Mouse (Mus musculus): ENCODE data around the gene Plin3. TPM values are rescaled to one million over a fixed set of nuclear protein-coding genes. Genes with fewer than 3 reads are reported as not detected.
A peak's percentile ranks its signal among the peaks of the same experiment; 100 is the strongest.

Gene Plin3
- 4.8 and 6.8 TPM in 2 replicates for total RNA-seq (2014; fragmentation: Nextera tagmentation)
- 3.7 and 6.1 TPM in 2 replicates for total RNA-seq (2017)

DNA sequence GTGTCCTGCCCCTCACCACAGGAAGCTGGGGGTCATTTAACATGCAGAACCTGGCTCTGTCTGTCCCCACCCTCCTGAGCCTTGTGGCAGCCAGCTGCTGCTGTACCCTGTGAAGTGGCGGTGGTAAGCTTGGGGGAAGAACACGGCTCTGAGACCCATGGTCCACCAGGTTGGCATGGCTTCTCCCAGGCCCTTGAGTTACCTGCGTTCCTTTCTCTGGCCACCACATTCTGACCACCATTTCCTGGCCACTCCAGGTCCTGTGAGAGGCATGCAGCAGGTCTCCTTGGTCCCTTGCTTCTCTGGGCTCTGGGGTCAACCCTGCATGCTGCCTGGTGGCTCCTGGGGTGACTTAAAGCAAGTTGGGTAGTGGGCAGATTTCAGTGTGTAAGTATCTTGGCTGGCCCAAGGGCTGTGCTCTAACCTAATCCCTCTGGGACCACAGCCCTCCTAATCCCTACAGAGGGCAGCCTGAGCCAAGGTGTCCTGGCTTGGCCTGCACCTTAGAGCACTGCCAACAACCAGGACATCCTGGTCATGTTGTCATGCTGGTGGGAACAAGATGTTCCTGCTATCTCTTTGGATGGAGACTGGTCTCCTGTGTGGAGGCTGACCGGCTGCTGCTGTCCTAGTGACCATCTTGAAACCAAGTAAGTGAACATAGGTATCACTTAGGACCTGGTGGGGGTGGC is at the start of gene Plin3:
Gene Plin3, minus strand, starts transcription at position 343 of the 692 bp plus-strand sequence.
- ATAC-seq (replicated peaks; ENCODE audit: low FRiP score, low TSS enrichment, poor library complexity, severe bottlenecking): no peak

DNA sequence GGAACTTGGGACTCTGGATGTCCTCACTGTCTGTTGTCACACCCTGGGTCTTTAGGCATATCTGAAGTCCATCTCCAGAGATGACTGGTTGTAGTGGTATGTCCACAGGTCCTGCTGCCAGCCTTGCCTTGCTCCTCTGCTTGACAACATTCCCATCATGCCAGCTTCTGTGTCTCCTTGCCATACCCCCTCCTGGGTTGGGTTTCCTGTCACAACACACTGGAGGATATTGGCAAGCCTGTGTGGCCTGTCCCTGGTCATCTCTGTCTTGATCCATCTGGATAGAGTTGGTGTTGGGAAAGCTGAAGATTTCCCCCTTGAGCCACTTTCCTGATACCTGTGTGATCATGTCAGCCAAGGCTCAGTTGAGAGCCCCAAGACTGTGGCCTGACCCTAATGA is 48.0 kb upstream of the Plin3 start:
- no peak for ATAC-seq (replicated peaks; ENCODE audit: low FRiP score, low TSS enrichment, poor library complexity, severe bottlenecking)

DNA sequence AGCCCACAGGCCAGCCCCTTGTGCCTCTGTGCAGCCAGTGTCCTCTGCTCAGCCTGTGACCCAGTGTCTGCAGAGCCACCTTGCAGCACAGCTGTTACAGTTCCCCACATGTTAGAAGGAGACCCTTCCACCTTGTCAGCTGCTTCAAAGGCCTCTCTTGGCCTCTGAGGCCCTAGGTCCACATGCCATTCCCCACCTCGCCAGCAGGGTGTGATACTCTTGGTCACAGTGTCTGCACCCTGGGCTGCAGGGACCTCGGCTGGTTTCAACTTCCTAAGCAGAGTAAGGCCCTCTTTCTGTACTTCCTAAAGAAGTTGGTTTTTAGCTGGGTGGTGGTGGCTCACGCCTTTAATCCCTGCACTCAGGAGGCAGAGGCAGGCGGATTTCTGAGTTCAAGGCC is 46.2 kb upstream of the Plin3 start:
- ATAC-seq (replicated peaks; ENCODE audit: low FRiP score, low TSS enrichment, poor library complexity, severe bottlenecking): peak; percentile 66

DNA sequence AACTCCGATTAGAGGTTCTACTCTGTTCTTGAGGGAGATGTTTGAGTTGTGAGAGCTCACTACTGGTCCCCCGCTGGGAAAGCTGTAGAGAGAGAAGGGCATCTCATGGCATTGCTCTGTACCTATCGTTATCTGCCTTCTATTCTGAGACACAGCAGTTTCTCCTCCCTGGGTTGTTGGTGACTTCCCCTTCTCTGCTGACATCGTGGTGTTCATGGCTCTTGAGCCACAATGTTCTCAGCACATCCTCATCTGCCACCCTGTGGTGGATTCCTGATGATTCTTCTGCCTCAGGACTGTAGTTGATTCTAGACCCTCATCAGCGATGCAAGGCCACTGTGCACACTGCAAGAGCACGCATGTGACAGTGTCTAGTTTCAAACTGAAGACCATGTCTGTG is 45.1 kb upstream of the Plin3 start:
- no peak for ATAC-seq (replicated peaks; ENCODE audit: low FRiP score, low TSS enrichment, poor library complexity, severe bottlenecking)

DNA sequence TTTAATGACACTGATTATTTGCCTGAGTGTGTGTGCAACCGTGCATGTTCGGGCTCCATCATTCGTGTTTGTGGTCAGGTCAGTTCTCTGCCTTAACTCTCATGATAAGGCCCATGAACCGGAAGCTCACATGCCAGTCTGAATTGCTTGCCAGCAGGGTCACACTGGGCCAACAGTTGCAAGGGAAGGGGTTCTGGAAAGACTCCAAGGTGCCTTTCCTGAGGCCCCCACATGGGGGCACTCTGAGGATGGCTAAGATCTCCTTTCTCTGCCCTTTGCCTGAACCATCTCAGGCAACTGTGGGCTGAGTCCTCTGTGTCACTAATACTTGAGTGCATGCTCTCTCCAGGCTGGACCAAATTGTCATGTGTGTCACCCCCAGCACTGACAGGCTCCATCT is 44.5 kb upstream of the Plin3 start:
- peak; percentile 54 for ATAC-seq (replicated peaks; ENCODE audit: low FRiP score, low TSS enrichment, poor library complexity, severe bottlenecking)

DNA sequence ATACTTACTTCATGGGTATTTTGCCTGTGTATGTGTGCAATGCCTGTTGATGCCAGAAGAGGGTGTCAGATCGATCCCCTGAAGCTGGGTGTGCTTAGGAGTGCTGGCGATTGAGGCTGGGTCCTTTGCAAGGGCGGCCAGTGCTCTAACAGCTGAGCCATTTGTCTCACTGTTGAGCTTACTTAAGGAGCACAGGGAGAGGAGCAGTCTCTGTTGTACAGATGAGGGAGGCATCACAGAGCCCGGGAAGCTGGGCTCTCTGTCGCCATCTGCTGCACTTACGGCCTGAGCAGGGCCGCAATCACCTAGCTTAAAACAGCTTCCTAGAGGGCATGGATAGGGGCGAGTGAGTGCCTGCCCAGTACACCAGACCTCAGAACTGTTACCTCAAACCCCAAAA is 40.3 kb upstream of the Plin3 start:
- ATAC-seq (replicated peaks; ENCODE audit: low FRiP score, low TSS enrichment, poor library complexity, severe bottlenecking): no peak

DNA sequence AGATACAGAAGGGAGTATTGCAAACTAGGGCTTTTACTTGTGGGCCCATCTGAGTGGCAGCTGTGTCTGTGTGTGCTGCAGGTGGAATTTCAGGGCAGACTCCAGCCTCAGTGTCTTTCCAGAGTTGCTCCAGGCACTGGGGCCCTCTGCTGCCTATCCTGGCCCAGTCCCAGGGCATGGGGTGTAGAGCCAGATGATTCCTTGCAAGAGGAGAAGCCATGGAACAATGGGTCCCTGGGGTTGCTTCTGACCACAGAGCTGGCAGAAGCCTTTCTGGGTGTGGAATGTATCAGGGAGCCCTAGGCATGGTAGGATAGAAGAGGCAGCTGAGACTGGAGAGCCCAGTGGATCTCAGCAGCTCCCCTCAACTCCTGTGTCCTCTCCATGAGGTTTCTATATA is 38.6 kb upstream of the Plin3 start:
- no peak for ATAC-seq (replicated peaks; ENCODE audit: low FRiP score, low TSS enrichment, poor library complexity, severe bottlenecking)

DNA sequence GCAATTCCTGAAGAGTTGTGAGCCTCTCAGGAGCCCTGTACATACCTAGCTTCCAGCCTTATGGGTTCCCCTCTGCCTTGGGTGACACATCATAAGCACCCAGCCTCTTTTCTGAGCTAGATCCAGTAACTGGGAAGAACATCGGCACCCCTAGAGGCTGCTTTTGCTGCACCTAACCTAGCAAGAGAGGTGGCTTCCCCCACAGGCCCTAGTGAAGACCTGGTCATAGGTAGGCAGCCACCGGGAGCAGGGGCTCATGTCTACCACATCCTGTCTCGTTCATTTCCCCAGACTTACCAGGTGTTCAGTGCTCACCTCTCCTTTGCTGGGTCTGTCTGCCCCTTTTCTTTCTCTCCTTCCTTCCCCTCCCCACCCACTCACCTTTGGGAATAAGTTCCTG is 37.7 kb upstream of the Plin3 start:
- ATAC-seq (replicated peaks; ENCODE audit: low FRiP score, low TSS enrichment, poor library complexity, severe bottlenecking): no peak

DNA sequence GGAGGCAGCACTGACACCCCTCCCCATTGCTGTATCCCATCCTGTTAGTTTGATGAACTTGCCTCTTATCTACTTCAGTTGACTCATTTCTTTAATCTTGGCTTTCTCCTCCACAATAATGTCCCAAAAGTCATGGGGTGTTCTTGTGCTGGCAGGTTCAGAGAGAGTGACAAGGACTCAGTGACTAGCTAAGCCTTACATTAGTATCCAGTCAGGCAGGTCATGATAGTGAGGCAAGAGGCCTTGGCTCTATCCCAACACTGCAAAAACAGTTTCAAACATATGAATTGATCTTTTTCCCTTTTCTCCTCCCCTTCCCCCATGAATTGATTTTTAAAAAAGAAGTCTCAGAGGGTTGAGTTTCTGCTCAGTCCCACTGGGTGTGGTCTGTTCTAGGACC is 36.6 kb upstream of the Plin3 start:
- no peak for ATAC-seq (replicated peaks; ENCODE audit: low FRiP score, low TSS enrichment, poor library complexity, severe bottlenecking)

DNA sequence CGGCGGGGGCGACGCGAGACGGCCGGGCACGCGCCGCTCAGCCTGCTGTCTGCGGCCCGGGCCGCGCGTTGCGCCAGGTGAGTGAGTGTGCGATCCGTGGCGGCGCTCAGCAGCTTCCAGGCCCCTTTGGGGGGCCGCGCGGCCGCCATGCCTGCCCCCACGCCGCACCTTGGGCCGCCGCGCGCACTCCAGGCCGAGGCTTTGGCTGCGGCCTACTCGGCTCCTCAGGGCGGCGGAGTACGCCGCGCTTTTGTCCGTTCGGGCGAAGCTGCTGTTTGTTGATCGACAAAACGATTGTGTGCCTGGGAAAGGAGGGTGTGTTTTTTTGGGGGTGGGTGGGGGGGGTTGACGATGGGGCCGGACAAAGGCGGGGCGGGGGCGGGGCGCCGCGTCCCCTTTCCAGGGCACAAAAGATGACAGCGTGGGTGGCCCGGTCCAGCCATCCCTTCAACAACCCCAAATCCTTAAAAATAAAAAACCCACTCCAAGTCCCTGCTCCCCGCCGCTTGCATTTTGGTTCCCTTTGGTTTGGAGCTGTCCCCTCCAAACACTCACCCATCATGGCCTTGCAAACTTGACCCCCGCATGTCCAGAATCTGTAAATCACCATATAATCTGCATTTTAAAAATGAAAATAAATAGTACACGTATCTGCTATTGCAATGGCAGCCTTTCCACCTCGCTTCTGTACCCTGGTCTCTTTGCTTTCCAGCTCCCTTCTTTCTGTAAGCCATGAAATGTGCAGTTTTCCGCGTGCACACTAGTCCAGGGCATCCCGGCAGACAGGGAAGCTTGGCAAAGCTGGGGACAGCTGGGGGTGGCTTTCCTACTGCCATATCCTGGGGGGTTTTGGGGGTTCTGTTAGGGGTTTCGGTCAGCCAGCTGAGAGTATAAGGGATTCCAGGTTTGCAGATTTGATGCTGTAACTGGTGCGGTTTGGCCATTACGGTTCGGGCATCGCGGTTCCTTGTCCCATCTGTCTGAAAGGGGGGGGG is 33.8 kb upstream of the Plin3 start:
- no peak for ATAC-seq (replicated peaks; ENCODE audit: low FRiP score, low TSS enrichment, poor library complexity, severe bottlenecking)

DNA sequence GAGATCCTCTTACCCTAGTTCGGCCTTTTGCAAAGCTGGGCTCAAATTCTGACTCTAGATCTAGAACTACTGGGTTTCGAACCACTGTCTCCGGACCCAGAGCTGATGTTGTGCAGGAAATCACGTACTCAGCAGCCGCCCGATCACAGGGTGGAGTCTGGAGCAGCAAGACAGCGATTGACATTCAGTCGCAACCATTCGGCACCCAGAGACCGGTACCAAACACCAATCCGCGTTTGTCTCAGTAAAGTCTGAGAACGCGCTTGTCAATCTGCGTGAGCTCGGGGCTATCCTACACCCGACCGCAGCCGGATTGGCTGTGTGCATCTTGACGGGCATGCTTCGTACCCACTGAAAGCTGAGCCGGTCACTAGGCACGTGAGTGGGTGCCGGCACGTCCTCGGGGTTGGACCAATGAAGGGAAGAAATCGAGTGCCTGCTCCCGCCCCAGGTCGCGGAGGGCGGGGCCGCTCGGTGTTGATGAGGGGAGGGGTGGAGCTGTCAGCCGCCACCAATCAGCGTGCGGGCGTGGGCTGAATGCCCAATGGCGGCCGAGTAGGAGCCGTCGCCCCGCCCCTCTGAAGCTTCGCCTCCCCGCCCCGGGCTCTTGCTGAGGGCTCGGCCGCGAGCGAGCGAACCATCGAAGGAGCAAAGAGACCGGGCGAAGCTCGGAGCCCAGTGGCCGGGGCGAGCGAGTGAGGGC is 32.9 kb upstream of the Plin3 start, which contains the start of gene Kdm4b:
Gene Kdm4b, plus strand, starts transcription at position 613 of the 703 bp plus-strand sequence.
- ATAC-seq (replicated peaks; ENCODE audit: low FRiP score, low TSS enrichment, poor library complexity, severe bottlenecking): peak; percentile 98

DNA sequence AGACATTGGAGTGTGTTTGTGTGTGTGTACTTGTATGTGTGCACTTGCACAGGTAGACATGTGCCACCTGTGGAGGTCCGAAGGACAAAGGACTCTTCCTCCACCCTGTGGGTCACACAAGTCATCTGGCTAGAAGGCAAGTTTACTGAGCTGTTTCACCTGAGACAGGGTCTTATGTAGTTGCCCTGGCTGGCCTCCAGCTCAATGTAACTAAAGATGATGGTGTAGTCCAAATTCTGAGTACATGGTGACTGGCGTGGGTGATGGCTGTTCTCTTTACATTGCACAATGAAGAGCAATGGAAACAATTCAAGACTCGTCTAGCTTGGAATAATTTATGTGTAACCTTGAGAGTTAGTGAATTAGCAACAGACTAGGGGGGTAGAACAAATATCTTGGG is 31.7 kb upstream of the Plin3 start:
- no peak for ATAC-seq (replicated peaks; ENCODE audit: low FRiP score, low TSS enrichment, poor library complexity, severe bottlenecking)

DNA sequence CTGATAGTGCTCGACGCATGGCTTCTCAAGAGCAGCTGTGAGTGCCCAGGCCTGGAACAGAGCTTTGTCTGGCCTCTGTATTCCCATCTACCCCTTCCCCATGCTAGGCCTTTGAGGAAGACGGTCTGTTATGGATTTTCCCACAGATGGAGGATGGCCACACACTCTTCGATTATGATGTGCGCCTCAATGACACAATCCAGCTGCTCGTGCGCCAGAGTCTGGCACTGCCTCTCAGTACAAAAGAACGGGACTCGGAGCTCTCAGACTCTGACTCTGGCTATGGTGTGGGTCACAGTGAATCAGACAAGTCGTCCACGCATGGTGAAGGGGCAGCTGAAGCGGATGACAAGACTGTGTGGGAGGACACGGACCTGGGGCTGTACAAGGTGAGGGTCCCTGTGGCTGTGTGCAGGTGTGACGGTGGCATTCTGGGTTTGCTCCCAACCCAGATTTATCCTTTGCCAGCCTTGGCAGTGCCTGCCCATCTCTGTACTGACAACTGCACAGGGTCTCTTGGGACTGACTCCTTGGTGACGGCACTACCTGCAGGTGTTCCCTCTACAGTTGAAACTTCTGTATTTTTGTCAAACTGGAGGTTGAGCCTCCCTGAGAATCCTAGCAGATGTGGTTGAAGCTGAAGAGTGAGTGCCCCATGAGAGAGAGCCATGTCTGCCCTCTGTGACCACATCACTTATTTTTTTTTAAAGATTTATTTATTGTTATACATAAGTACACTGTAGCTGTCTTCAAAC is 16.7 kb upstream of the Plin3 start:
- no peak for ATAC-seq (replicated peaks; ENCODE audit: low FRiP score, low TSS enrichment, poor library complexity, severe bottlenecking)

DNA sequence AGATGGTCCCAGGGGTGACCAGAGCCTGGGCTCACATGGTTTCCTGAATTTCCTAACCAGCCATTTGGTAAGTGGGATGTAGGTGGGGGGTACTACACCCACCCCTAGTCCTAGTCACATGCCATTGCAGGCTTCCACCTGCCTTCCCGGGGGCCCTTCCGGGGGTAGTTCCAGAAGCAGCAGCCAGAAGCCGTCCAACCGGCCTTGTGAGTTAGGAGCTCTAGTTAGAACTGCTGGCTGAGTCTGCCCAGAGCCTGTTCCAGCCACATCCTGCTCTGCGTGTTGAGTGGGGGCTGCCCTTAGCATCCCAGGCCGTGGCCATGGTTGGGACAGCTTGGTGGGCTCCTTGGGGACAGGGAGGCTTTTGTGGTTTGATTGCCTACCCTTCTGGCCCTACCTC is 15.4 kb upstream of the Plin3 start:
- ATAC-seq (replicated peaks; ENCODE audit: low FRiP score, low TSS enrichment, poor library complexity, severe bottlenecking): no peak

DNA sequence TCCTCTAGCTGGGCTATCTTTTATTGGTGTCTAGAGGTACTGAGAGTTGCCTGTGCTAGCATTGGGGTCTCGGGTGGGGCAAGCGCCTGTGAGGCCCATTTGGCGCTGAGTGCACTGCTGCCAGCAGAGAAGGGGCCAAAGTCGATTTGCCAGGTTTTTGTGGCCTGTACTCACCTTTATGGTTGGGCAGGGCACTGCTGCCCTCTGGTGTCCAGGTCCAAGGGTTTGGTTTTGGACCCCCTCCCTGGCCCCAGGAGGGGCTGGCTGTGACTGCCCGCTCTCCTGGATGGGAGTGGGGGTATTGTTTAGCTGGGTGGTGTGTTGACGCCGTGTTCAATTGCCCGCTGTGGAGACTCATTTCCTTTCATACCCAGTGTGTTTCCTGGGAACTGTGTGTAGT is 13.2 kb upstream of the Plin3 start:
- no peak for ATAC-seq (replicated peaks; ENCODE audit: low FRiP score, low TSS enrichment, poor library complexity, severe bottlenecking)

DNA sequence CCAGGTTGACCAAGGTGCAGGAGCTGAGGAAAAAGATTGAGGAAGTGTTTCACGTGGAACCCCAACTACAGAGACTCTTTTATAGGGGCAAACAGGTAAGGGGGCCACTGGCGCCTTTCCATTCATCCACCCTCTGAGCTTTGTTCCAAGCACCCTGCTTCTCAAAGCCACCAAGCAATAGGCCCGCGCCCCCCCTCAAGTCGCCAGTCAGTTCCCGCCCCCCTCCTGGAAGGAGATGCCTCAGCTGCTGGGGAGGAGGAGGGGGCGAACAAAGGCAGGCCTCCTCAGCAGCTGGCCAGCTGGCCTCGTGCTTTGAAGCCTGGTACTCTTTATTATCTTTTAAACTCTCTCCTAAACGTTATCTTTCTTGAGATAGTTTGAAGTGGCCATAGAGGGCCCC is 12.5 kb upstream of the Plin3 start:
- ATAC-seq (replicated peaks; ENCODE audit: low FRiP score, low TSS enrichment, poor library complexity, severe bottlenecking): no peak

DNA sequence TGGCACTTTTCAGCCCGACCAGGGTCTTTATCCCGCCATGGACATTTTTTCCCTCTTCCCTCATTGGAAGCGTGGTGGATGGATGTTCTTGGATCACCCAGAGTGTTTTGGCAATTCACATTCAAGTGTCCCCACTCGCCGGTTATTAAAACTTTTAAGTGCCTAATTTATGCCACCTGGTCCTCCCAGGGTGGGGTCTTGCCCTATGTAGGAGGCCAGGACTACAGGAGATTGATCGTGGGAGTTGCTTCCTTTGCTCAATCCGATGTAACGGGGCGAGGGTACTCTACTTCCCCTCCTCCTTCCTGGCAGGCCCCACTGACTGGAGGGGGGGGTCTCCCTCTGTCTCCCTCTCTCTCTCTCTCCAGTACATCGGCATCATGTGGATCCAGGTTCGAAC is 12.0 kb upstream of the Plin3 start:
- ATAC-seq (replicated peaks; ENCODE audit: low FRiP score, low TSS enrichment, poor library complexity, severe bottlenecking): no peak

DNA sequence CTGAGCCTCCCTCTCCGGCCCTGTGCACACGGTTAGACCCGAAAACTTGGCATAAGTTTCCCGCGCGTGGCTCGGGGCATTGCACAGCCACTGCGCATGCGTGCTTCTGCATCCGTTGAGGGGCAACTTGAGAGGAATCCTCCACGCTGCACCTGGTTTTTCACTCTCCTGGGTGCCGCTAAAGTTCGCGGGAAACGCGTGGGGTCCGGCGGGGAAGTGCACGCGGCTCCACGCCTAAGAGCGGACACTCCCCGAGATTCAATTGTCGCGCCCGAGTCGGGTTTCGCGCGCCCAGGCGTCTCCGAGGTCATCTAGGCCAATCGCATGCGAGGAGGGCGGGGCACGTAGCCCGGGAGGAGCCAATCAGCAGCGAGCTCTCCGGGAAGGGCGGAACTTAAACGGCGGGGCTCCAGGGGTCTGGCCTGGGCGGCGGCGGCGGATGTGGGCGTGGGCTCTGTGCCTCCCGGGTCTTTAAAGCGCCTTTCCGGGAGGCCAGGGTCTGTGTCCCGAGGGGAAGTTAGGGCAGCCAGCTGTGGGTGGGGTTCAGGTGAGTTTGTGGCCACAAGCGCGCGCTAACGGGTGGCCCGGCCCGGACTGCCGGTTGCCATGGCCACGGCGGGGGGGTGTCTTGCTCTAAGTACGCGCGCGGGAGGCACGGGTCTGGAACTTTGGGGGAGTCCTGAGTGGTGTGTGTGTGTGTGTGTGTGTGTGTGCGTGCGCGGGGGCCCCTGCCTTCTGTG is 11.3 kb upstream of the Plin3 start:
- peak; percentile 89 for ATAC-seq (replicated peaks; ENCODE audit: low FRiP score, low TSS enrichment, poor library complexity, severe bottlenecking)

All from megakaryocyte-erythroid progenitor cell, adult 5-6 weeks (primary cell).